8 mouse cellular contexts compared by ENCODE assay signal in genomic region chrX:102219126-102219525, GRCm38 (mm10). TPM values are rescaled to one million over a fixed set of nuclear protein-coding genes. Genes with fewer than 3 reads are reported as not detected.
DNase-seq lines count a peak whose midpoint lies in the region; ATAC-seq and TF ChIP-seq lines count a peak whose summit lies in the region.

No protein-coding gene starts in this region.

- H3K9ac ChIP-seq in forebrain, embryonic 13.5 days, result no peak overlapping the region
- H3K9ac ChIP-seq in midbrain, embryonic 14.5 days (replicated peaks; ENCODE audit: low read length), result no peak overlapping the region
- H3K9ac ChIP-seq in midbrain, embryonic 13.5 days (replicated peaks), result no peak overlapping the region
- H3K9ac ChIP-seq in hindbrain, postnatal 0 days (replicated peaks; ENCODE audit: low read length), result no peak overlapping the region

- no peaks in the 10 kb centered on the region for H3K4me1 ChIP-seq in forebrain, embryonic 10.5 days
- H3K4me1 ChIP-seq in forebrain, embryonic 13.5 days, result no peaks in the 10 kb centered on the region
- H3K4me1 ChIP-seq in midbrain, embryonic 14.5 days (ENCODE audit: control insufficient read depth, insufficient read depth, low read length), result no peaks in the 10 kb centered on the region
- no peaks in the 10 kb centered on the region for H3K4me1 ChIP-seq in midbrain, embryonic 13.5 days (replicated peaks)
- no peaks in the 10 kb centered on the region for H3K4me1 ChIP-seq in hindbrain, postnatal 0 days (ENCODE audit: insufficient read depth, low read length)

- H3K27me3 ChIP-seq in forebrain, embryonic 10.5 days (ENCODE audit: poor library complexity, severe bottlenecking), result 0 out of 2 replicates have a peak, but pooled peaks cover 3% of the 10 kb centered on the region
- no peaks in the 10 kb centered on the region for H3K27me3 ChIP-seq in forebrain, embryonic 13.5 days
- H3K27me3 ChIP-seq in midbrain, embryonic 14.5 days (ENCODE audit: control insufficient read depth, insufficient read depth, low read length), result no peaks in the 10 kb centered on the region
- no peaks in the 10 kb centered on the region for H3K27me3 ChIP-seq in midbrain, embryonic 13.5 days
- no peaks in the 10 kb centered on the region for H3K27me3 ChIP-seq in hindbrain, postnatal 0 days (ENCODE audit: insufficient read depth, low read length)

- H3K4me3 ChIP-seq in forebrain, embryonic 10.5 days, result no peak overlapping the region
- H3K4me3 ChIP-seq in forebrain, embryonic 13.5 days, result no peak overlapping the region
- no peak overlapping the region for H3K4me3 ChIP-seq in midbrain, embryonic 14.5 days (replicated peaks; ENCODE audit: low read depth, low read length)
- no peak overlapping the region for H3K4me3 ChIP-seq in midbrain, embryonic 13.5 days (replicated peaks)
- H3K4me3 ChIP-seq in hindbrain, postnatal 0 days (ENCODE audit: low read length), result no peak overlapping the region

- DNase-seq in forebrain, embryonic 10.5 days (ENCODE audit: extremely low spot score, low spot score), result peak; percentile 22
- DNase-seq in midbrain, embryonic 14.5 days, result peak; percentile 58
- peak; percentile 21 for DNase-seq in cerebellum, adult 8-10 months
- DNase-seq in hindbrain, postnatal 0 days (ENCODE audit: low spot score), result peak; percentile 21
- DNase-seq in lung, postnatal 10 days, result peak; percentile 24
- peak; percentile 21 to 71 for DNase-seq in spleen, postnatal 4 days (ENCODE audit: low spot score in 2 of 2)

- no peak overlapping the region for H3K27ac ChIP-seq in forebrain, embryonic 10.5 days
- H3K27ac ChIP-seq in forebrain, embryonic 13.5 days, result no peak overlapping the region
- H3K27ac ChIP-seq in midbrain, embryonic 14.5 days (replicated peaks; ENCODE audit: low read depth, low read length), result no peak overlapping the region
- no peak overlapping the region for H3K27ac ChIP-seq in midbrain, embryonic 13.5 days
- no peak overlapping the region for H3K27ac ChIP-seq in hindbrain, postnatal 0 days

- WGBS in forebrain, embryonic 10.5 days, result 20% methylated on average over 1 of the region's 1 CpGs
- WGBS in forebrain, embryonic 13.5 days, result 36% methylated on average over 1 of the region's 1 CpGs
- WGBS in midbrain, embryonic 14.5 days, result 13% methylated on average over 1 of the region's 1 CpGs
- WGBS in midbrain, embryonic 13.5 days, result 15% methylated on average over 1 of the region's 1 CpGs
- 23% methylated on average over 1 of the region's 1 CpGs for WGBS in hindbrain, postnatal 0 days

- no peaks in the 10 kb centered on the region for H3K9me3 ChIP-seq in forebrain, embryonic 10.5 days
- no peaks in the 10 kb centered on the region for H3K9me3 ChIP-seq in forebrain, embryonic 13.5 days (replicated peaks)
- no peaks in the 10 kb centered on the region for H3K9me3 ChIP-seq in midbrain, embryonic 14.5 days (ENCODE audit: control insufficient read depth, low read length)
- H3K9me3 ChIP-seq in midbrain, embryonic 13.5 days, result no peaks in the 10 kb centered on the region
- H3K9me3 ChIP-seq in hindbrain, postnatal 0 days (ENCODE audit: low read length), result no peaks in the 10 kb centered on the region

- H3K4me2 ChIP-seq in forebrain, embryonic 13.5 days, result no peak overlapping the region
- no peak overlapping the region for H3K4me2 ChIP-seq in midbrain, embryonic 14.5 days (ENCODE audit: low read length)
- no peak overlapping the region for H3K4me2 ChIP-seq in midbrain, embryonic 13.5 days (replicated peaks)
- H3K4me2 ChIP-seq in hindbrain, postnatal 0 days (ENCODE audit: low read depth, low read length), result no peak overlapping the region

- peak; percentile 58 for TF ChIP-seq CTCF in hindbrain, postnatal 0 days (IDR thresholded peaks at IDR 0.05; ENCODE audit: low read depth)

- ATAC-seq in forebrain, embryonic 13.5 days, result no peak
- no peak for ATAC-seq in midbrain, embryonic 14.5 days (ENCODE audit: low FRiP score, low TSS enrichment)
- no peak for ATAC-seq in midbrain, embryonic 13.5 days
- ATAC-seq in hindbrain, postnatal 0 days, result no peak

- H3K36me3 ChIP-seq in forebrain, embryonic 10.5 days (replicated peaks), result no peaks in the 10 kb centered on the region
- no peaks in the 10 kb centered on the region for H3K36me3 ChIP-seq in forebrain, embryonic 13.5 days (ENCODE audit: poor library complexity, severe bottlenecking)
- H3K36me3 ChIP-seq in midbrain, embryonic 14.5 days (ENCODE audit: control insufficient read depth, insufficient read depth, low read length), result no peaks in the 10 kb centered on the region
- no peaks in the 10 kb centered on the region for H3K36me3 ChIP-seq in midbrain, embryonic 13.5 days
- no peaks in the 10 kb centered on the region for H3K36me3 ChIP-seq in hindbrain, postnatal 0 days (ENCODE audit: insufficient read depth, low read length)

RNA-seq across cellular contexts. Expression of gene Rps4x, which starts 29.9 kb away (rescaled TPM):
- polyA plus RNA-seq in forebrain, embryonic 10.5 days (2016; fragmentation: Nextera tagmentation; extraction: Ambion mirVana), result 716 and 744 TPM in 2 replicates
- polyA plus RNA-seq in forebrain, embryonic 13.5 days (2015; fragmentation: Nextera tagmentation; extraction: Ambion mirVana), result 577 and 591 TPM in 2 replicates
- 488 and 497 TPM in 2 replicates for polyA plus RNA-seq in midbrain, embryonic 14.5 days (2014; fragmentation: Nextera tagmentation; extraction: Ambion mirVana)
- polyA plus RNA-seq in midbrain, embryonic 13.5 days (2015; fragmentation: Nextera tagmentation; extraction: Ambion mirVana), result 453 and 455 TPM in 2 replicates
- 649 and 725 TPM in 2 replicates for total RNA-seq in hindbrain, postnatal 0 days (2014; rRNA removed)
- 376 and 394 TPM in 2 replicates for polyA plus RNA-seq in hindbrain, postnatal 0 days (2015; fragmentation: Nextera tagmentation; extraction: Ambion mirVana)

RNA-seq across cellular contexts. Expression of gene Cited1, which starts 32.9 kb away (rescaled TPM):
- 24.4 and 25.0 TPM in 2 replicates for polyA plus RNA-seq in forebrain, embryonic 10.5 days (2016; fragmentation: Nextera tagmentation; extraction: Ambion mirVana)
- polyA plus RNA-seq in forebrain, embryonic 13.5 days (2015; fragmentation: Nextera tagmentation; extraction: Ambion mirVana), result 8.2 and 8.5 TPM in 2 replicates
- polyA plus RNA-seq in midbrain, embryonic 14.5 days (2014; fragmentation: Nextera tagmentation; extraction: Ambion mirVana), result 9.9 and 14.2 TPM in 2 replicates
- 8.5 and 11.0 TPM in 2 replicates for polyA plus RNA-seq in midbrain, embryonic 13.5 days (2015; fragmentation: Nextera tagmentation; extraction: Ambion mirVana)
- total RNA-seq in hindbrain, postnatal 0 days (2014; rRNA removed), result 5.4 and 21.2 TPM in 2 replicates
- 18.2 and 20.5 TPM in 2 replicates for polyA plus RNA-seq in hindbrain, postnatal 0 days (2015; fragmentation: Nextera tagmentation; extraction: Ambion mirVana)
